Mouse (Mus musculus) spleen, adult 2 months (tissue): ENCODE results near the gene Telo2.

Experiments used
- CTCF ChIP-seq: fragments of 200-500 bp; IDR thresholded peaks from 2 replicates; pipeline ENCODE4 v1.5.1; 2011; ENCODE audit warnings: mild to moderate bottlenecking, inconsistent platforms; ENCODE audit not compliant: insufficient read depth, insufficient read length, insufficient replicate concordance; ENCODE audit errors: extremely low read depth
- POLR2A ChIP-seq: fragments of 200-500 bp; IDR thresholded peaks from 2 replicates; pipeline ENCODE4 v1.6.1; 2011; ENCODE audit warnings: low read depth, low read length, inconsistent platforms

- TF ChIP-seq CTCF (no peak), POLR2A (no peak)
Measured at GRCm38 (mm10) chr17:25130060-25130459, 14.3 kb upstream of the Telo2 start.
